Mouse (Mus musculus) intestine, embryonic 16.5 days (tissue): ENCODE data around the gene Shank2. TPM values are rescaled to one million over a fixed set of nuclear protein-coding genes. Genes with fewer than 3 reads are reported as not detected.

Experiments used
- ATAC-seq: fragments of 200-750 bp; cut with Nextera tagmentation; 2 replicates; pipeline ENCODE4 v1.8.0; 2017; ENCODE audit warnings: moderate TSS enrichment, moderate library complexity
- H3K27ac ChIP-seq: fragments of 300-500 bp; sonication (generic); 2 replicates; pipeline ENCODE4 v1.5.1; 2014; ENCODE audit warnings: mild to moderate bottlenecking, low read length
- H3K27me3 ChIP-seq: fragments of 300-500 bp; sonication (generic); replicated peaks from 2 replicates; pipeline ENCODE4 v1.6.1; 2014; ENCODE audit warnings: low read length, control low read depth, mixed read lengths; ENCODE audit not compliant: control insufficient read depth, insufficient read depth
- H3K36me3 ChIP-seq: fragments of 300-500 bp; sonication (generic); 2 replicates; pipeline ENCODE4 v1.6.1; 2014; ENCODE audit warnings: low read length, control low read depth; ENCODE audit not compliant: control insufficient read depth, insufficient read depth
- H3K4me1 ChIP-seq: fragments of 300-500 bp; sonication (generic); 2 replicates; pipeline ENCODE4 v1.6.1; 2014; ENCODE audit warnings: low read length, control low read depth, mixed read lengths; ENCODE audit not compliant: control insufficient read depth, insufficient read depth
- H3K4me2 ChIP-seq: fragments of 300-500 bp; sonication (generic); 2 replicates; pipeline ENCODE4 v1.6.1; 2014; ENCODE audit warnings: low read depth, low read length, control low read depth
- H3K4me3 ChIP-seq: fragments of 300-500 bp; sonication (generic); 2 replicates; pipeline ENCODE4 v1.5.1; 2014; ENCODE audit warnings: mild to moderate bottlenecking, low read length
- H3K9ac ChIP-seq: fragments of 300-500 bp; sonication (generic); 2 replicates; pipeline ENCODE4 v1.6.1; 2014; ENCODE audit warnings: low read depth, low read length
- H3K9me3 ChIP-seq: fragments of 300-500 bp; sonication (generic); 2 replicates; pipeline ENCODE4 v1.6.1; 2016; ENCODE audit warnings: low read length, control low read depth; ENCODE audit not compliant: control insufficient read depth
- WGBS: fragments of 180-500 bp; shearing (Covaris S2); extraction: QIAGEN DNeasy Blood & Tissue Kit; methylation state at CpG from one replicate; pipeline ENCODE4 v1.1.7; 2014; 5-methylcytosine and 5-hydroxymethylcytosine counted together
- polyA plus RNA-seq: library from polyadenylated mRNA; unstranded; fragments of >200 nt; fragmentation: Nextera tagmentation; extraction: Ambion mirVana; gene quantifications from 2 replicates; pipeline ENCODE4 v1.2.1, GENCODE M21; 2015

Gene Shank2
- polyA plus RNA-seq, 1 experiment from 2014 or later = 1.0 TPM

DNA sequence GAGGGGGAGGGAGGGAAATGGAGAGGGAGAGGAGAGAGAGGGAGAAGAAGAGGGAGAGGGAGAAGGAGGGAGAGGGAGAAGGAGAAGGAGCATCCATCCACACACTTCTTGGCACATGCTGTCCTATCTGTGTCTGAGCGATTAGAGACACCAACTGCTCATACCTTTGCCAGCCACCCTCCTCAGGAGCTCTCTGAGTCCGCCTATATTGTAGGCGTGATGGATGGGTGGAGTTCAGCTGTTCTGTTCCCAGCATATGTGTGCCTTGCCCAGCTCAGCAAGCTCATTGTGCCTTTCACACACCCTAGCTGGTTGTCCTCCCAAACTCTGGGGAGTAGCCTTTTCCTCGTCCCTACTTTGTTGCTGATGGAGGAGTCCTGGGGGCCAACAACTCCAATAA, 233.8 kb downstream of the Shank2 start:
- WGBS = 73% methylated on average over 4 of the region's 4 CpGs
- no peak overlapping the region for H3K4me3 ChIP-seq
- H3K4me2 ChIP-seq = no peak overlapping the region
- H3K4me1 ChIP-seq = 0 out of 2 replicates have a peak, but pooled peaks cover 5% of the 10 kb centered on the region
- H3K9me3 ChIP-seq = no peaks in the 10 kb centered on the region
- ATAC-seq = no peak
- H3K36me3 ChIP-seq = no peaks in the 10 kb centered on the region
- H3K27ac ChIP-seq = no peak overlapping the region
- no peaks in the 10 kb centered on the region for H3K27me3 ChIP-seq
- no peak overlapping the region for H3K9ac ChIP-seq

- H3K27me3 ChIP-seq = no peaks in the 10 kb centered on the region
- no peak overlapping the region for H3K27ac ChIP-seq
- no peak overlapping the region for H3K9ac ChIP-seq
- H3K36me3 ChIP-seq = no peaks in the 10 kb centered on the region
- H3K4me3 ChIP-seq = no peak overlapping the region
- 0 out of 2 replicates have a peak, but pooled peaks cover 5% of the 10 kb centered on the region for H3K4me1 ChIP-seq
- 55% methylated on average over 13 of the region's 13 CpGs for WGBS
- ATAC-seq = no peak
- no peaks in the 10 kb centered on the region for H3K9me3 ChIP-seq
- H3K4me2 ChIP-seq = no peak overlapping the region
These were observed 235.1 kb downstream of the Shank2 start for GRCm38 (mm10) chr7:144236802-144237201.

DNA sequence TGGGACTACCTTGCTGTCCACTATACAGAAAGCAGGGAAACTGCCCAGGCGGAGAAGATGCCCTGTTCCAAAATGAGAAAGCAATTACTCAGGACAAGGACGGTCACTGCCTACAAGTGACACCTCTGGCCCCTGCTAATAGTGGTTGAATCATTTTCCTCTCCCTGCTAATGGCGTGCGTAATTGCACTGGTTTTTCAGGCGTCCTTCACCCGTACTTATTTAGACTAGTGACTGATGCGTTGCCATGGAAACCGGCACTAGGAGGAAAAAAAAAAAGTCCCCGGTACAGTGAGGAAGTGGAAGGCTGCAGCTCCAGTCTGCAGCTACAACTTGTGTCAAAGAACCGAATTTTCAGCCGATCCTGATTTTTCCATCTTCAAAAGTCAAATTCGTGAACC, 236.7 kb downstream of the Shank2 start:
- H3K4me1 ChIP-seq = 0 out of 2 replicates have a peak, but pooled peaks cover 5% of the 10 kb centered on the region
- WGBS = 25% methylated on average over 12 of the region's 12 CpGs
- no peaks in the 10 kb centered on the region for H3K27me3 ChIP-seq
- H3K4me3 ChIP-seq = no peak overlapping the region
- no peak overlapping the region for H3K4me2 ChIP-seq
- H3K36me3 ChIP-seq = no peaks in the 10 kb centered on the region
- H3K9me3 ChIP-seq = no peaks in the 10 kb centered on the region
- H3K27ac ChIP-seq = no peak overlapping the region
- H3K9ac ChIP-seq = no peak overlapping the region
- no peak for ATAC-seq

- no peak for ATAC-seq
- no peak overlapping the region for H3K4me2 ChIP-seq
- H3K27ac ChIP-seq = no peak overlapping the region
- no peaks in the 10 kb centered on the region for H3K36me3 ChIP-seq
- 0 out of 2 replicates have a peak, but pooled peaks cover 2% of the 10 kb centered on the region for H3K4me1 ChIP-seq
- H3K4me3 ChIP-seq = no peak overlapping the region
- no peaks in the 10 kb centered on the region for H3K27me3 ChIP-seq
- WGBS = 69% methylated on average over 12 of the region's 12 CpGs
- H3K9ac ChIP-seq = no peak overlapping the region
- H3K9me3 ChIP-seq = no peaks in the 10 kb centered on the region
These were observed 237.3 kb downstream of the Shank2 start for GRCm38 (mm10) chr7:144238992-144239391.

GRCm38 (mm10) chr7:144239571-144240370, 238.0 kb downstream of the Shank2 start:
- Histone ChIP-seq H3K4me1 (0 out of 2 replicates have a peak, but pooled peaks cover under 1% of the 10 kb centered on the region), H3K36me3 (no peaks in the 10 kb centered on the region), H3K27ac (no peak overlapping the region), H3K4me2 (no peak overlapping the region), H3K4me3 (no peak overlapping the region), H3K9ac (no peak overlapping the region), H3K27me3 (no peaks in the 10 kb centered on the region), H3K9me3 (no peaks in the 10 kb centered on the region)
- no peak for ATAC-seq
- WGBS = 36% methylated on average over 6 of the region's 6 CpGs

GRCm38 (mm10) chr7:144240736-144241343, 239.1 kb downstream of the Shank2 start:
- 71% methylated on average over 4 of the region's 4 CpGs for WGBS
- Histone ChIP-seq H3K4me1 (no peaks in the 10 kb centered on the region), H3K4me3 (no peak overlapping the region), H3K9me3 (no peaks in the 10 kb centered on the region), H3K9ac (no peak overlapping the region), H3K4me2 (no peak overlapping the region), H3K27ac (no peak overlapping the region), H3K27me3 (no peaks in the 10 kb centered on the region), H3K36me3 (no peaks in the 10 kb centered on the region)
- no peak for ATAC-seq

DNA sequence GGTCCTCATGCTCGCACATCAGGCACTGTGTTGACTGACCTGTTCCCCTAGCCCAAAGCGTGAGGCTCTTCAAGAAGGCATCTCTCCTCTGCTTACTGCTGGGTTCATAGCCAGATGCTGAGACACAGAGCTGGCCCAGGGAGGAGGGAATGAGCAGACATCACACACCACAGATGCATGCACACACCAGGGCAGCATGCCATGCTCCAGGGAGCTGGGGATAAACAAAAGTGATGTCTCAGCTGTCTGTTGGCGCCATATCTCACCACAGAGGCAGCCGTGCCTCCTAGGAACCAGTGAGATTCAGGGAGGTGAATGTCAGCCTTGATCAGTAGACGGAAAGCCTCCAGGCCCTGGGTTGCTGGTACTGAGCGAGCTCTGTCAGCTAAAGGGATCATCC, 242.5 kb downstream of the Shank2 start:
- H3K36me3 ChIP-seq = no peaks in the 10 kb centered on the region
- no peak overlapping the region for H3K4me2 ChIP-seq
- H3K9me3 ChIP-seq = no peaks in the 10 kb centered on the region
- no peak overlapping the region for H3K4me3 ChIP-seq
- no peak for ATAC-seq
- no peaks in the 10 kb centered on the region for H3K4me1 ChIP-seq
- no peaks in the 10 kb centered on the region for H3K27me3 ChIP-seq
- WGBS = 75% methylated on average over 6 of the region's 6 CpGs
- H3K9ac ChIP-seq = no peak overlapping the region
- no peak overlapping the region for H3K27ac ChIP-seq

DNA sequence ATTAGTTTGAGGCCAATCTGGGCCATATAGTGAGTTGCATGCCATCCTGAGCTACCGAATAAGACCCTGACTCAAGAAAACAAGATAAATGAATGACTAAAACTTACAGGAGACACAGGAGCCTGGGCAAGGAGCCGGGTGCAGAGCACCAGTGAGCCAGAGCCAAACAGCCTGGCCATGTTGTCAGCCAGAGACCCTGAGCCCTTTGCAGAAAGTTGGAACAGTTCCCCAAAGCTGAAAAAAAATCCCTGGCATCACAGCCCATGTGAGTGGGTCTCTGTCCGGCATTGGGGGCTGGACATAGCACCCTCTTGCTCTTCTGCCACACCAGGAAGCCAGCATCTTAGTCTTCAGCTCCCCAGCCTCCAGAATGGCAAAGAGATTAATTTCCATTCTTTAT, 244.5 kb downstream of the Shank2 start:
- no peak overlapping the region for H3K4me2 ChIP-seq
- no peaks in the 10 kb centered on the region for H3K36me3 ChIP-seq
- no peaks in the 10 kb centered on the region for H3K27me3 ChIP-seq
- no peak for ATAC-seq
- no peak overlapping the region for H3K9ac ChIP-seq
- WGBS = 76% methylated on average over 3 of the region's 3 CpGs
- no peak overlapping the region for H3K4me3 ChIP-seq
- H3K4me1 ChIP-seq = no peaks in the 10 kb centered on the region
- H3K27ac ChIP-seq = no peak overlapping the region
- no peaks in the 10 kb centered on the region for H3K9me3 ChIP-seq

GRCm38 (mm10) chr7:144248686-144249422, 247.1 kb downstream of the Shank2 start:
- Histone ChIP-seq H3K4me2 (no peak overlapping the region), H3K9me3 (no peaks in the 10 kb centered on the region), H3K36me3 (no peaks in the 10 kb centered on the region), H3K9ac (no peak overlapping the region), H3K27ac (no peak overlapping the region), H3K4me3 (no peak overlapping the region), H3K4me1 (no peaks in the 10 kb centered on the region), H3K27me3 (no peaks in the 10 kb centered on the region)
- ATAC-seq = no peak
- 51% methylated on average over 2 of the region's 2 CpGs for WGBS
